Mouse (Mus musculus) heart, postnatal 0 days (tissue): ENCODE measurements at regions not wholly inside any gene's neighbourhood (a gene's known extent, or its start where the extent isn't known, plus 50 kb on each side); places are given as distances from the start of the nearest gene placed in this dataset.

Source experiments
- CTCF ChIP-seq: IDR thresholded peaks from 2 replicates; pipeline ENCODE4 v1.5.1; 2016; ENCODE audit warnings: antibody characterized with exemption, control low read depth, low read depth
- EP300 ChIP-seq: IDR thresholded peaks from 2 replicates; pipeline ENCODE4 v1.6.1; 2016; ENCODE audit warnings: antibody characterized with exemption, low read depth

DNA sequence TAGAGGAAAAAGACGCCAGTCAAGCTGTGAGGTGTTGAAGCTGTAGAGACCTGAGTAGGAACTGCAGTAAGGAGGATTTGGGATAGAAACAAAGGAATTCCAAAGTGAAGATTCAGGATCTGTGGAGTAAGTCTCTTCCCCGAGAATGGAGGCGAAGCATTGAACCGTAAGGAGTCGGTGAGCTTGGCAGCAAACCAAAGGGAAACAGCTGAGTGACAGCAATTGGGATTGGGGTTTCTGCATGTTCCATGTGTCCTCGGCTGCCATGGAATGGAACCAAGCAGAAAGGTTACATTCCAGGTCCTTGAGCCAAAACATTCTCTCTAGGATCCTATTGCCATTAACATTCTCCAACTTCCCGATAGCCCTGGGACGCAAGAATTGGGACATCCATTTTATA lies 152.9 kb downstream of the Pja1 start:
- TF ChIP-seq CTCF (no peak), EP300 (no peak)
